Mouse (Mus musculus): ENCODE data around the gene Gpd1. TPM values are rescaled to one million over a fixed set of nuclear protein-coding genes. Genes with fewer than 3 reads are reported as not detected.

The Gpd1 gene
- total and polyA plus RNA-seq, 3 experiments: 0.24 to 0.56 (median 0.25) TPM

DNA sequence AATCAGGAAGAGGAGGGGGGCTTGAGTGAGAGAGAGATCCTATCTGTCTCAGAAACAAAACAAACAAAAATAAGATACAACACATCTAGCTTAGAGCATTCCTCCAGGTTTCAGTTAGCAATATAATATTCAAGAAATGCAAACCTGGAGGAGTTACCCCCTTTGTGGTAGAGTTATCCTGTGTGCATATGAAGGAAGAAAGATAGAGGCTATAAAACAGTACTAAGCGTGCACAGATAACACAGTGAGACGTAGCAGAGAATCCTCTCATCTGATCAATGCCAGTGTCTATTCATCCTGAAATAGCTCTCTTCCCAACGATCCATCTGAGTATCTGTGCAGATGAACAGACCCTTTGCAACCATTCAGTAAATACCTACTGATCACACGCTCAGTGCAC, 50.2 kb downstream of the Gpd1 start:
- Histone ChIP-seq H3K36me3 (replicated peaks in 1 of 2; ENCODE audit: control insufficient read depth in 1 of 2, insufficient read depth in 1 of 2, low read length in 1 of 2) (peaks cover 13 to 54% of the 10 kb centered on the region in 2 experiments), H3K27me3 (replicated peaks) (no peaks in the 10 kb centered on the region), H3K4me2 (ENCODE audit: insufficient read depth, low read depth, poor library complexity, severe bottlenecking) (no peak overlapping the region), H3K27ac (ENCODE audit: insufficient read depth, low read depth) (no peak overlapping the region), H3K4me1 (ENCODE audit: control insufficient read depth in 1 of 2, insufficient read depth in 2 of 2) (peaks cover 3 to 38% of the 10 kb centered on the region in 2 experiments; a peak in 3 of 4 replicates), H3K79me2 (replicated peaks; ENCODE audit: control insufficient read depth, extremely low read depth, insufficient read depth, poor library complexity, severe bottlenecking) (peaks cover 32% of the 10 kb centered on the region), H3K9ac (ENCODE audit: insufficient read depth, low read depth) (no peak overlapping the region), H3K4me3 (replicated peaks in 1 of 3; ENCODE audit: low read depth in 2 of 3, low read length in 2 of 3, poor library complexity in 1 of 3) (no peak overlapping the region), H3K9me3 (replicated peaks; ENCODE audit: low read length) (peaks cover 7% of the 10 kb centered on the region)
- TF ChIP-seq BHLHE40 (IDR thresholded peaks at IDR 0.05; ENCODE audit: low read depth, low read length) (no peak), MYC (IDR thresholded peaks at IDR 0.05; ENCODE audit: low read depth, low read length) (no peak), GABPA (IDR thresholded peaks at IDR 0.05; ENCODE audit: insufficient replicate concordance, low read depth, low read length) (no peak)
- no peak for DNase-seq (ENCODE audit: extremely low read depth)
- in situ Hi-C loops (cut with MboI; ENCODE audit: low pct_ligation_motif_present, low pct_unique_long_range_greater_than_20kb, low sequenced_read_pairs) (no loop called here), dilution Hi-C loops (cut with MboI; ENCODE audit: extremely low pct_ligation_motif_present, extremely low pct_unique_long_range_greater_than_20kb, low sequenced_read_pairs) (no loop called here)

DNA sequence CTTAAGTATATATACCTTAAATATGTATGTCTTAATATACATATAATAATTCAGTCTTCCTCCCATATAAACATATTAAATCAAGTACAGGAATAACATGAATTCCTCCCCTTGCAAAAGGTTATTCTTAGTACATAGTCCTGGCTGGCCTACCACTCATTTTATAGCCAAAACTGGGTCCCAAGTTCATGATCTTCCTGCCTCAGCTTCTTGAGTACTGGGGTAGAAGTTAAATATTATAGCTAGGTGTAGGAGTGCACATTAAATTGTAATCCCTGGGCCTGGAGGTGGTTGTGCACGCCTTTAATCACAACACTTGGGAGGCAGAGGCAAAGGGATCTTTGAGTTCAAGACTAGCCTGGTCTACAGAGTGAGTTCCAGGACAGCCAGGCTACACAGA, 51.4 kb downstream of the Gpd1 start:
- Histone ChIP-seq H3K9ac (ENCODE audit: insufficient read depth, low read depth) (no peak overlapping the region), H3K27ac (ENCODE audit: insufficient read depth, low read depth) (no peak overlapping the region), H3K27me3 (replicated peaks) (no peaks in the 10 kb centered on the region), H3K4me2 (ENCODE audit: insufficient read depth, low read depth, poor library complexity, severe bottlenecking) (no peak overlapping the region), H3K4me3 (replicated peaks in 1 of 3; ENCODE audit: low read depth in 2 of 3, low read length in 2 of 3, poor library complexity in 1 of 3) (no peak overlapping the region), H3K9me3 (replicated peaks; ENCODE audit: low read length) (peaks cover 7% of the 10 kb centered on the region), H3K36me3 (replicated peaks in 1 of 2; ENCODE audit: control insufficient read depth in 1 of 2, insufficient read depth in 1 of 2, low read length in 1 of 2) (peaks cover 13 to 44% of the 10 kb centered on the region in 2 experiments), H3K79me2 (replicated peaks; ENCODE audit: control insufficient read depth, extremely low read depth, insufficient read depth, poor library complexity, severe bottlenecking) (peaks cover 32% of the 10 kb centered on the region), H3K4me1 (ENCODE audit: control insufficient read depth in 1 of 2, insufficient read depth in 2 of 2) (peaks cover 3 to 44% of the 10 kb centered on the region in 2 experiments; a peak in 3 of 4 replicates)
- in situ Hi-C loops (cut with MboI; ENCODE audit: low pct_ligation_motif_present, low pct_unique_long_range_greater_than_20kb, low sequenced_read_pairs): no loop called here
- TF ChIP-seq CHD1 (IDR thresholded peaks at IDR 0.05; ENCODE audit: low read depth, low read length) (no peak), MYC (IDR thresholded peaks at IDR 0.05; ENCODE audit: low read depth, low read length) (no peak), NRF1 (IDR thresholded peaks at IDR 0.05; ENCODE audit: low read depth, low read length) (no peak), ZKSCAN1 (IDR thresholded peaks at IDR 0.05; ENCODE audit: borderline replicate concordance, low read depth, low read length) (no peak), EP300 (IDR thresholded peaks at IDR 0.05; ENCODE audit: low read length) (no peak), JUN (IDR thresholded peaks at IDR 0.05; ENCODE audit: insufficient read depth, low read depth, low read length) (no peak), MAZ (IDR thresholded peaks at IDR 0.05; ENCODE audit: low read depth, low read length) (no peak), SIN3A (IDR thresholded peaks at IDR 0.05; ENCODE audit: low read length) (no peak)
- no peak for DNase-seq (ENCODE audit: extremely low read depth)
- dilution Hi-C loops (cut with MboI; ENCODE audit: extremely low pct_ligation_motif_present, extremely low pct_unique_long_range_greater_than_20kb, low sequenced_read_pairs): no loop called here

DNA sequence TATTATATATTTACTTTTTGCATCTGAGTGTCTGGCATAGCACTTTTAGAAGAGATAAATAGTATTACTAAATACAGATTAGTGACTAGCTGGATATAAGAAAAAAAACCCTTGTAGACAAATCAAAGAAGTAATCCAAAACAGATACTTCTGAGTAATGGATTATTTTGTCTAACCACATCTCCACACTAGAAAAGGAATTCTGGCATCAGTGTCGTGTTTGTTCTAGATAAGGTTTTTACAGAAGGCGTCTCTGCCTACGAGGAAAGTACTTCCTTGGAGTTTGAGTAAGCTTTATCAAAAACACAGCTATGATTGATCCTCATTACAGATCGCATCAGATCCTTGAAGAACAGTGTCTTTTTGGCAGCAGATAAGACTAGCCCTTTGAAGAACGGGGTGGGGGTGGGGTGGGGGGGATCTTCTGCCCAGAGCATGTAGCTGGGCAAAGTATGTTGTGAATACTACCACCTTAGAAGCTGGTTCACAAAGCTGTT, 53.7 kb downstream of the Gpd1 start:
- H3K4me3 ChIP-seq (replicated peaks in 1 of 3; ENCODE audit: low read depth in 2 of 3, low read length in 2 of 3, poor library complexity in 1 of 3): peak overlapping the region; percentile 75 to 94 (median 88)
- H3K27ac ChIP-seq (ENCODE audit: insufficient read depth, low read depth): no peak overlapping the region

More for the DNA sequence above, 53.7 kb downstream of the Gpd1 start:
- dilution Hi-C loops (cut with MboI; ENCODE audit: extremely low pct_ligation_motif_present, extremely low pct_unique_long_range_greater_than_20kb, low sequenced_read_pairs): no loop called here
- no peaks in the 10 kb centered on the region for H3K27me3 ChIP-seq (replicated peaks)
- H3K36me3 ChIP-seq (replicated peaks in 1 of 2; ENCODE audit: control insufficient read depth in 1 of 2, insufficient read depth in 1 of 2, low read length in 1 of 2): peaks cover 4 to 24% of the 10 kb centered on the region in 2 experiments
- peak overlapping the region; percentile 84 for H3K9ac ChIP-seq (ENCODE audit: insufficient read depth, low read depth)
- peak overlapping the region; percentile 85 for H3K4me2 ChIP-seq (ENCODE audit: insufficient read depth, low read depth, poor library complexity, severe bottlenecking)
- H3K4me1 ChIP-seq (ENCODE audit: control insufficient read depth in 1 of 2, insufficient read depth in 2 of 2): peaks cover 3 to 60% of the 10 kb centered on the region in 2 experiments; a peak in 3 of 4 replicates
- in situ Hi-C loops (cut with MboI; ENCODE audit: low pct_ligation_motif_present, low pct_unique_long_range_greater_than_20kb, low sequenced_read_pairs): loop anchor here (5.0 kb wide), 1 partner anchor 44 kb away; the partner anchor contains the start of gene Cox14
- peaks cover 31% of the 10 kb centered on the region for H3K79me2 ChIP-seq (replicated peaks; ENCODE audit: control insufficient read depth, extremely low read depth, insufficient read depth, poor library complexity, severe bottlenecking)
- TF ChIP-seq GABPA (IDR thresholded peaks at IDR 0.05; ENCODE audit: insufficient replicate concordance, low read depth, low read length) (no peak), USF2 (conservative IDR thresholded peaks at IDR 0.05; ENCODE audit: low read depth, low read length) (no peak), SIN3A (IDR thresholded peaks at IDR 0.05; ENCODE audit: low read length) (no peak), MXI1 (IDR thresholded peaks at IDR 0.05; ENCODE audit: low read depth, low read length) (no peak; the same call in 1 of the 2 replicates), MAX (IDR thresholded peaks at IDR 0.05; ENCODE audit: low read length) (no peak), TBP (conservative IDR thresholded peaks at IDR 0.05; ENCODE audit: low read depth, low read length) (no peak), JUND (conservative IDR thresholded peaks at IDR 0.05; ENCODE audit: low read depth, low read length) (no peak), ZNF384 (IDR thresholded peaks at IDR 0.05; ENCODE audit: low read depth, low read length) (no peak), CTCF (conservative IDR thresholded peaks at IDR 0.05 in 1 of 2, IDR thresholded peaks at IDR 0.05 in 1 of 2; ENCODE audit: low read depth in 2 of 2, low read length in 2 of 2) (no peak), MAFK (IDR thresholded peaks at IDR 0.05; ENCODE audit: insufficient replicate concordance, low read length) (no peak), ZC3H11A (IDR thresholded peaks at IDR 0.05; ENCODE audit: low read depth, low read length) (no peak), ELF1 (IDR thresholded peaks at IDR 0.05; ENCODE audit: low read depth, low read length) (no peak), BHLHE40 (IDR thresholded peaks at IDR 0.05; ENCODE audit: low read depth, low read length) (no peak), NRF1 (IDR thresholded peaks at IDR 0.05; ENCODE audit: low read depth, low read length) (no peak), IRF4 (IDR thresholded peaks at IDR 0.05; ENCODE audit: low read depth, low read length) (no peak), NELFE (IDR thresholded peaks at IDR 0.05; ENCODE audit: low read depth, low read length) (no peak), MYC (IDR thresholded peaks at IDR 0.05; ENCODE audit: low read depth, low read length) (no peak), PAX5 (IDR thresholded peaks at IDR 0.05; ENCODE audit: low read length) (no peak)
- peaks cover 1% of the 10 kb centered on the region for H3K9me3 ChIP-seq (replicated peaks; ENCODE audit: low read length)
- DNase-seq (ENCODE audit: extremely low read depth): no peak
